Mouse (Mus musculus) brain, embryonic 18.5 days (tissue): ENCODE results near the gene Shank2.

ENCODE experiments used
- DNase-seq: peaks from one replicate; pipeline ENCODE4 v3.0.0-alpha.2; 2012; ENCODE audit warnings: low read depth, low spot score

Gene Shank2

GRCm38 (mm10) chr7:144106352-144107011 is 104.8 kb downstream of the Shank2 start:
- no peak for DNase-seq

DNA sequence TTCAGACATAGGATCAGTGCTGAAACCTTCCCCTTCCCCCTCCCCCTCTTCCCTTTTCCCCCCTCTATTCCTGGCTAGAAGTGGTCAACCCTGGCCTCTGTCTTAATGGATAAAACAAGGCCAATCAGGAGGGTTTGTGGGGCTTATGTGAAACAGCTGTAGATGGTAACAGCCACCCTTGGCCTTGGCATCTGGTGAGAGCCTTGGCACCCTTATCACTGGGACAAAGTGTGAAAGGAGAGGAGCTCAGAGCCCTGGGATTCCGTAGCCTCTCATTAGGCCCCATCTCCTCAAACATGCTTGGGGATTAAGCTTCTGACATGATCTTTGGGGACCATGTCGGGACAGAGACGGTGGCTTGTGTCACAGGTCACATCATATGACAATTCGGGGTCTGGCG is 106.4 kb downstream of the Shank2 start:
- no peak for DNase-seq

GRCm38 (mm10) chr7:144111026-144111604 is 109.4 kb downstream of the Shank2 start:
- no peak for DNase-seq

GRCm38 (mm10) chr7:144111981-144112380 is 110.3 kb downstream of the Shank2 start:
- DNase-seq: no peak

GRCm38 (mm10) chr7:144114230-144114629 is 112.5 kb downstream of the Shank2 start:
- no peak for DNase-seq

GRCm38 (mm10) chr7:144119562-144119961 is 117.8 kb downstream of the Shank2 start:
- DNase-seq: no peak

- DNase-seq: no peak
Measured at GRCm38 (mm10) chr7:144132699-144133387, 131.1 kb downstream of the Shank2 start.

DNA sequence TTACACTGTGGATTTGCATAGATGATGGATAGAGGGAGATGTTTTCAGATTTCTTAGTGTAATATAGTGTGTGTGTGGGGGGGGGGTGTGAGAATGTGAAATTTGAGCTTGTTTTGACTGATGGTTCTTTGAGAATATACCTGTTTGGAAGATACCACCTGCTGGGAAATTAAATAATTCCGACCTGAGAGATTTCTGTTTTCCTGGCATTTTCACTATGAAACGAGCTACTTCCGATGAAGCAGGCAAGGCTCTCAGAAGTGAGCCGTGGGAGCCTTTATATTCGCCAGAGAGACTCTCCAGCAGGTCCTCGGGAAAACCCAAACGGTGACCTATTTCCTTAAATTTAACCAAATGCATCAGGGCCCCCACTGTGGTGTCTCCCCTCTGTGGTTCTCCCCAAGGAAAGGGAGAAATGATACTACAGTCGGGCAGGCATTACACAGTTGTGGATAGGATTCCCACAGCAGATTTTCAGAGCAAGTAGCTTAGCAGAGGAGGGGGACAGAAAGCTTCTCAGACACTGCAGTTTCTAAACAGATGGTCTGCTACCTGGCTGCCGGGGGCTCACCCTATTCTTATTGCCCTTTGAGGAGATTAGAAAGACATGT is 131.8 kb downstream of the Shank2 start:
- DNase-seq: no peak

DNA sequence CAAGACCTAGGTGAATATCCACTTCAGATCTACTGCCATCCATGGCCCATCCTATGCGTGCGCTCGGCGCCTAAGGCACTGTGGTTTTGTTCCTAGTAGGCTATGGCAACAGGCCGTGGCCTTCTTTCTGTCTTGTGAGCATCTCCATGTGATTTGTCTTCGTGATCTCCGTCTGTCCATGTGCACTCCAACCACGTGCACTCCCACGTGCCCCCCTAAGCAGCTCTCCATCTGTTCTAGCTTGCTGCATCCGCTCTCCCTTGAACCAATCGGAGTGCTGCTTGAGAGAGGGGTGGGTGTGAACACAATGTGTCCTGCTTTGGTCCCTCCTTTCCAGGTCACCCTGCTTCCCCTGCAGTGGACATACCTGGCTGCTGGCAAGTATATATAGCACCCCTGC is 133.0 kb downstream of the Shank2 start:
- no peak for DNase-seq

GRCm38 (mm10) chr7:144137827-144138226 is 136.1 kb downstream of the Shank2 start:
- DNase-seq: no peak

DNA sequence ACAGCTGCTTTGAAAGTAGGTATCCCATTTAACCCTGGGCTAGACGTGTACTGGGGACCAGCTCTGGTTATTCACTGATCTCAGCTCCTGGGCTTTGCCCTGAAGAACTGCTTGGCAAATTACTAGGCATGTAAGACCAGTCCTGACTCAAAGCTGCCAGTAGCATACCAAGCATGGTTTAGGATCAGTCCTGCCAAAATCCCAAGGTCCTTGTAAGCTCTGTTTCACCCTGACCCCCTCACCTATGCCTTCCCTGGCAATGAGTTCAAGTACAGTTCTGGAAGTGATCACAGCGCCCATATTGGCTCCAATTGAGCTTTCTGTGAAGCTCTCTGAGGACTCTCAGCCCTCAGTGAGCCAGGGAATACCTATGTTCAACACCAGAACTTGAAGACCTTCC is 136.7 kb downstream of the Shank2 start:
- no peak for DNase-seq

DNA sequence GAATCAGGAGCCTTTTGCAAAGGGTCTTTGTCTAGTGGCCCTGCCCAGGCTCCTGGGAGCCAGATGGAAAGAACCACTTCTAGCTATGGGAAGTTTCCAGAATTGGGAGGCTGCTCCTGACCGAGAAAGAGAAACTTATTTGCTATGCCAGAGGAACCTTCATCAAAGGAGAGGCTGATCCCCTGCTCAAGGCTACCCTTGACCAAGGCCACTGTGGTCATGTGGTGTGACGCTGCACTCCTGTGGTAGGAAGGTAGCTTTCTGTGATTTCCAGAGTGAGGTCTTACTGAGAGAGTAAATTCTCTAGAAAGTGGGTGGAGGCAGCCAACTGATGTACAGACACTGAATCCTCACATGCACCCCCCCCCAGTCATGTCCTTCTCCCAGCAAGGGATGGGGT is 138.0 kb downstream of the Shank2 start:
- DNase-seq: no peak

- DNase-seq: no peak
Measured at GRCm38 (mm10) chr7:144140470-144140869, 138.7 kb downstream of the Shank2 start.

DNA sequence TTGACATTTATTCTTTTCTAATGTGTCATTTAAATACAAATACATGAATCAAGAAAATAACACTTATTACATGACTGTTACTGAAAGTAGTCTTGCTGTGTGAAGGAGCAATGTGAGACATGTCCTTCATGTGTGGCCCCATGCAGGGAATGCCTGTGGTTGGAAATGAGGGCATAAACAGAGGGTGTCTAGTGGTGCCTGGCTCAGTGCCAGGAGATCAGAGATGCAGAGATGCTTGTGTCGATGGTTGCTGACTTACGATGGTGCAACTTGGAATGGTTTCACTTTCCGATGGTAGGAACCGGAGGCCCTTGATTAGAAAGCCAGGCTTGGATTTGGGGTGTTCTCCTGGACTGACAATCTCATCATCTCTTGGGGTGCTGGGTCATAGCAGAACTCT is 140.3 kb downstream of the Shank2 start:
- DNase-seq: no peak

- DNase-seq: no peak
Measured at GRCm38 (mm10) chr7:144143941-144144340, 142.2 kb downstream of the Shank2 start.

DNA sequence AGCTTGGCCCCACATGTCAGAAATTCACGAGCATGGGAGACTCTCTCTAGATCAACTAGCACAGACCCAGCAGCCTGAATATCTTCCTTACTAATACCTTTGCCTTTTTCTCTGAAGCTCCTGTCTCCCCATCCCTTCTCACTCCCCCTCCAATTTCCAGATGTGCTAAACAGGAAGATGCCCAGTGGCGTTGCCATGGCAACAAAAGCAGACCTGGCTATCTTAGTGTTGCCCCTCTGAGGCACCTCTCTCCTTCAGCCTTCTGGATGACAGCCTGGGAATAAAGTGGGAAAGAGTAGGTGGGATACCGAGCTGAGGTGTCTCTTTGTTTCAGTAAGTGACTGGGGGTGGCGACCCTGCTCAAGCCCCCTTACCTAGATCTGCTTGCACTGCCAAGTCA is 146.4 kb downstream of the Shank2 start:
- DNase-seq: no peak

DNA sequence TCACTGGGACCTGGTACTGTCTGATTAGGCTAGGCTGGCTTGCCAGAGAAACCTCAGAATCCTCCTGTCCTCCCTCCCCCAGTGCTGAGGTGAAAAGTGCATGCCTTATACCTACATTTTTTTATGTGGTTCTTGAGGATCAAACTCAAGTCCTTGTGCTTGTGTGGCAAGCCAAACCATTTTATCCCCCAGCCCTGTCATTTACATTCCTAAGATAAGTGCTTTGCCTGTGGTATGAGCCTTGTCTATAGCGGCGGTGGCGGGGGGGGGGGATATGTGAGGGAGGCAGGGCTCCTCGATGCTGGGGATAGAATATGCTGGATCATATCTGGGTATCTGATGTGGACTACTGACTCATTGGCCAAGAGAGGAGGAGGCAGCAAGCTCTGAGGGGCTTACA is 151.4 kb downstream of the Shank2 start:
- no peak for DNase-seq

GRCm38 (mm10) chr7:144153682-144154081 is 152.0 kb downstream of the Shank2 start:
- no peak for DNase-seq

- DNase-seq: no peak
Measured at GRCm38 (mm10) chr7:144157936-144158335, 156.2 kb downstream of the Shank2 start.

DNA sequence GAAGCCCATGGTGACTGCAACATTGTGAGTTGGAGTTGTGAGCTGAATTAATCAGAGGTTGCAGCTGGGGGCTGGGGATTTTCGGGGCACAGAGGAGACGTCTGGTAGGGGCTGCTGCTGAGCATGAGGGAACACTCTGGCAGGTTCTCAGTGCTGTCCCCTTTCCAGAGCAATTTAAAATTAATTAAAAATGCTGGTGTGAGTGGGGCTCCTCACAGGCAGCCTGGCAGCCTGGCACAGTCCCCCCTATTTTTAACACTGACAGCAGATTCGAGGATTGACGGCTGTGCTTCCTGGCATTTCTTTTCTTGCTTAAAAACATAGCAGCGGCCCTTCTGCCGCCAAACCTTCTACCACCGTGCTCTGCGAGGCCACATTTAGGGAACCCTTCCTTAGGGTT is 157.8 kb downstream of the Shank2 start:
- DNase-seq: no peak

DNA sequence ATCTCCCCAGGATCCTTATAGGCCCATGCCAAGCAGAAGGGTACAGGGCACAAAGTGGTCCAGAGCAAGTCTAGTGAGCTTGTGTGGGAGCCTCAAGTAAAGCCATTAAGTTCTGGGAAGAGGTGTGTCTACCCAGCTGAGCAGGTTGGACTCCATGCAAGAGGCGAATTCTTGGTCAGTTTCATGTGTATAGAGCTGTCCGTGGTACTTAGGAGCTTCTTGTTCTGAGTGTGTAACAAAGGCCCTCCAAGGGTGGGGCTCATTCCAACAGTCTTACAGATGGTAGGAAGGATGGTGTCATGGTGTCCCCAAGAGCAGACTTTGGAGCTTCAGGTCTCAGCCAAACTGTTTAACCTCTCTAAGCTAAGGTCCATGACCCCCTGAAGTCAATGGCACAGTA is 158.3 kb downstream of the Shank2 start:
- no peak for DNase-seq

DNA sequence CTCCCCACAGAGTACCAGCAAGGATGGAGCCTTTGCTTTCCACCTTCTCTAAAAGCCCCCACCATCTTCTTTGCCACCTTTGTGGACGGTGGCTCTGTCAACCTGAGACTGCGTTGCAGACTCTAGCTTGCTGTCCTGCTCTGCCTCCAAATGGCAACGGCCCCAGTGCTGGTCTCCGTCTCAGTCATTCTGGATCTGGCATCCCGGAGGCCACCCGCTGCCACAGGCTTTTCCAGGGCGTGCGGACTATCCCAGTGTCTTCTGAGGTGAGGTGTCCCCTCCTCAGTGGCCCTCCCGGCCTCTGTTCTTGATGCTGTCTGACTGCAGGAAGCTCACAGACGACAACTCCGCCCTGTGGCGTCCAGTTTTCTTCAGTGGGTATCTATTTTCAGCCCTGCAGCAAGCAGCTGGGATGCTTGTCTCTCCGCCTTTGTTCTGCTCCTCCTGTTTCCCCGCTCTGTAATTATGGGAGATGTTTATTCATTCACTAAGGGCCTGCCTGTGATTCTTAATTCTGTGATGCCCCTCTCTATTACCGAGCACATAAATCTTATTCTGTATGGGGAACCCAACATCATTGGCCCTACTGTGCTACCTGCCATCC is 159.0 kb downstream of the Shank2 start:
- no peak for DNase-seq
